In the genomic region with DNA sequence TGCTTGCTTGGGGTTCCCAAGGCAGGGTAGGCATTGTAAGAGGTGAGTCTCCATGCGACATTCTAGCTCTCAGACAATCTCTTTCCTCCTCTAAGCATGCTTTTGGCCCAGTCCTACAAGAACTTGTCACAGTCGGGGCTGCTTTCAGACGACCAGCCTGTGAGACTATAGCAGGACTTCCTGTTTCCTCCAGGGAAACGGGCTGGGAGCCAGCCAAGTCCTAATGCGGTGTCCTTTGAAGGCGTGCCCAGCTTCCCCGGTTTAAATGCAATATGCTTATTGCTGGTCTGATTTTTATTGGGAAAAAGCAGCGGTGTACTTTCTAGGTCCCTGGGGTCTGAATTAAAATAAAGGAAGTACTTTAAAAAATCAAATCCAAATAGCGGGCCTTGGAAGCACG, we compare ENCODE assay signal across 8 mouse cellular contexts.
DNase-seq lines count a peak whose midpoint lies in the region; ATAC-seq and TF ChIP-seq lines count a peak whose summit lies in the region.
"Had no signal": no experiment of that assay in that cellular context is flagged by ENCODE, and none has a peak within 500 bp of the region (broad histone marks: within the 10 kb centered on the region; RNA-seq: fewer than 3 reads in every experiment).

No protein-coding gene starts in this region.

- no peak for TF ChIP-seq POLR2A in brain, embryonic 14.5 days (IDR thresholded peaks at IDR 0.05; ENCODE audit: borderline replicate concordance, extremely low read depth, insufficient read depth, insufficient read length, poor library complexity, severe bottlenecking)
- no peak for TF ChIP-seq POLR2A in heart, adult 2 months (IDR thresholded peaks at IDR 0.05; ENCODE audit: insufficient read depth, low read depth, low read length)

- H3K4me2 ChIP-seq in liver, embryonic 12.5 days = no peak overlapping the region
- no peak overlapping the region for H3K4me2 ChIP-seq in kidney, postnatal 0 days (ENCODE audit: low read length)
- H3K4me2 ChIP-seq in neural tube, embryonic 15.5 days = no peak overlapping the region

- DNase-seq in liver = peak; percentile 29
- DNase-seq in brain, embryonic 14.5 days (ENCODE audit: low read depth) = peak; percentile 91
- DNase-seq in heart, adult 2 months = peak; percentile 73 to 74
- DNase-seq in kidney, postnatal 0 days (ENCODE audit: low spot score) = peak; percentile 73
- no peak for DNase-seq in retina, embryonic 14.5 days (ENCODE audit: low spot score)

- H3K9me3 ChIP-seq in liver, embryonic 12.5 days (replicated peaks) = no peaks in the 10 kb centered on the region
- no peaks in the 10 kb centered on the region for H3K9me3 ChIP-seq in kidney, postnatal 0 days (replicated peaks; ENCODE audit: low read length)
- no peaks in the 10 kb centered on the region for H3K9me3 ChIP-seq in neural tube, embryonic 15.5 days (replicated peaks)

- no peak for TF ChIP-seq CTCF in brain, embryonic 14.5 days (IDR thresholded peaks at IDR 0.05; ENCODE audit: borderline replicate concordance, extremely low read depth, insufficient read depth, insufficient read length)
- TF ChIP-seq CTCF in heart, adult 2 months (IDR thresholded peaks at IDR 0.05) = no peak
- no peak for TF ChIP-seq CTCF in kidney, postnatal 0 days (IDR thresholded peaks at IDR 0.05; ENCODE audit: low read depth)

- H3K27me3 ChIP-seq in liver, embryonic 12.5 days (replicated peaks) = no peaks in the 10 kb centered on the region
- no peaks in the 10 kb centered on the region; the same call in 1 of the 2 replicates for H3K27me3 ChIP-seq in heart, adult 2 months (ENCODE audit: control insufficient read depth, insufficient read depth, low read length)
- H3K27me3 ChIP-seq in kidney, postnatal 0 days (ENCODE audit: insufficient read depth, low read length) = 0 out of 2 replicates have a peak, but pooled peaks cover 3% of the 10 kb centered on the region
- peaks cover 18% of the 10 kb centered on the region for H3K27me3 ChIP-seq in neural tube, embryonic 15.5 days (replicated peaks)

- 39% methylated on average over 10 of the region's 10 CpGs for WGBS in liver, embryonic 12.5 days (ENCODE audit: insufficient replicate concordance)
- WGBS in heart, adult 2 months = 11% methylated on average over 10 of the region's 10 CpGs
- 36% methylated on average over 10 of the region's 10 CpGs for WGBS in kidney, postnatal 0 days
- 27% methylated on average over 10 of the region's 10 CpGs for WGBS in neural tube, embryonic 15.5 days

- no peak for ATAC-seq in liver, embryonic 12.5 days
- no peak for ATAC-seq in kidney, postnatal 0 days (replicated peaks; ENCODE audit: low FRiP score, low read depth)
- ATAC-seq in neural tube, embryonic 15.5 days (ENCODE audit: low FRiP score) = no peak

- TF ChIP-seq EP300 in heart, adult 2 months (IDR thresholded peaks at IDR 0.05; ENCODE audit: insufficient read depth, low read depth, low read length) = no peak

- no peaks in the 10 kb centered on the region for H3K79me2 ChIP-seq in heart, adult 2 months (replicated peaks; ENCODE audit: control insufficient read depth, insufficient read depth, low read length)

- no peaks in the 10 kb centered on the region for H3K4me1 ChIP-seq in liver, embryonic 12.5 days
- H3K4me1 ChIP-seq in heart, adult 2 months (ENCODE audit: control insufficient read depth, insufficient read depth, low read length) = peaks cover 2% of the 10 kb centered on the region; the same call in 1 of the 2 replicates
- no peaks in the 10 kb centered on the region for H3K4me1 ChIP-seq in kidney, postnatal 0 days (replicated peaks; ENCODE audit: insufficient read depth, low read length)
- H3K4me1 ChIP-seq in neural tube, embryonic 15.5 days = peaks cover 11% of the 10 kb centered on the region

- intact Hi-C loops in heart, adult 2 months (cut with DNase I) = no loop called here

- no peaks in the 10 kb centered on the region for H3K36me3 ChIP-seq in liver, embryonic 12.5 days
- H3K36me3 ChIP-seq in heart, adult 2 months (ENCODE audit: control insufficient read depth, insufficient read depth, low read length) = no peaks in the 10 kb centered on the region
- H3K36me3 ChIP-seq in kidney, postnatal 0 days (ENCODE audit: insufficient read depth, low read length) = no peaks in the 10 kb centered on the region
- no peaks in the 10 kb centered on the region for H3K36me3 ChIP-seq in neural tube, embryonic 15.5 days

- no peak overlapping the region for H3K9ac ChIP-seq in liver, embryonic 12.5 days
- H3K9ac ChIP-seq in heart, adult 2 months (ENCODE audit: low read depth, low read length) = no peak overlapping the region
- no peak overlapping the region for H3K9ac ChIP-seq in kidney, postnatal 0 days (ENCODE audit: low read depth, low read length)
- no peak overlapping the region for H3K9ac ChIP-seq in neural tube, embryonic 15.5 days (replicated peaks)

- no peak overlapping the region for H3K4me3 ChIP-seq in liver, embryonic 12.5 days
- H3K4me3 ChIP-seq in heart, adult 2 months = no peak overlapping the region
- no peak overlapping the region for H3K4me3 ChIP-seq in kidney, postnatal 0 days (replicated peaks; ENCODE audit: low read depth, low read length)
- H3K4me3 ChIP-seq in neural tube, embryonic 15.5 days (replicated peaks) = no peak overlapping the region

- no peak overlapping the region for H3K27ac ChIP-seq in liver, embryonic 12.5 days
- no peak overlapping the region for H3K27ac ChIP-seq in heart, adult 2 months
- no peak overlapping the region for H3K27ac ChIP-seq in kidney, postnatal 0 days
- peak overlapping the region; percentile 59; the same call in 1 of the 2 replicates for H3K27ac ChIP-seq in neural tube, embryonic 15.5 days (replicated peaks)
- H3K27ac ChIP-seq: macrophage had no signal
